Mouse (Mus musculus): ENCODE measurements around the gene Ppfia3. TPM values are rescaled to one million over a fixed set of nuclear protein-coding genes. Genes with fewer than 3 reads are reported as not detected.

Ppfia3 gene
- total RNA-seq, 2 experiments from 2014 or later: 1.9 to 3.0 TPM

DNA sequence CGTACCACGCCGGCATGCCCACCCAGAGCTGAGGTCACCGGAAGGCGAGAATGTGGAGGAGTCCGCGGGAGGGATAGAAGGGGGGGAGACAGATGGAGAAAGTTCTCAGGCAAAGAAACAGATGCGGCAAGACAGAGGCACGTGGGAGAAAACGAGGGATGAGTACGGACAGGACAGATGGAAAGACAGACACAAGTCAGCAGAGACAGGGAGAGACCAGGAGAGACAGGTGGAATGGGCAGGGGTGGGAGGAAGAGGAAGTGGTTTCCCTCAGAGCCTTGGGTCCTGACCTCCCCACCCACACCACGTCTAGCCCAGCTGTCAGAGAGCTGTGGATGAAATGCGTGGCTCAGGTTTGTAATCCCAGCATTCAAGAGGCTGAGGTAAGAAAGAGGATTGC is 19.9 kb downstream of the Ppfia3 start:
- DNase-seq: no peak

DNA sequence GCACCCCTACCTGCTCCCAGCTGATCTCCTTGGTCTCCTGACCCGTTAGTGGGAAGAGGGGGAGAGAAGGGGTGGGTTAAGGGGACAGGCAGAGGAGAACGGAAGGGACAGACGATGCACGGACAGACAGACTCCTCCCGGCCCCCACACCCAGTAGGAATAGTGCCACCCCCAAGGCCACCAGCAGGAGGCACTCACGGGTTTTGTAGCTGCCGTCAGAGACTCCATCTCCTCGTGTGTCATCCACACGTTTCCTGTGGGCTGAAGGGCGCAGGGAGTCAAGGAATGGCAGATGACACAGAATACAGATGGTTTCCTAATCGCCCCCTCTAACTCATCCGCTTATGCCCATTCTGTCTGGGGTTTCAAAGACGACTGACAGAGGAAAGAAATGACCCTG is 23.3 kb downstream of the Ppfia3 start:
- DNase-seq: no peak

- DNase-seq: no peak
Measured at GRCm38 (mm10) chr7:45342081-45342480, 24.7 kb downstream of the Ppfia3 start.

GRCm38 (mm10) chr7:45341303-45341702 is 25.5 kb downstream of the Ppfia3 start:
- DNase-seq: peak; percentile 86

- DNase-seq: peak; percentile 59
Measured at GRCm38 (mm10) chr7:45340669-45341068, 26.1 kb downstream of the Ppfia3 start.

- no peak for DNase-seq
Measured at GRCm38 (mm10) chr7:45340066-45340442, 26.8 kb downstream of the Ppfia3 start.

DNA sequence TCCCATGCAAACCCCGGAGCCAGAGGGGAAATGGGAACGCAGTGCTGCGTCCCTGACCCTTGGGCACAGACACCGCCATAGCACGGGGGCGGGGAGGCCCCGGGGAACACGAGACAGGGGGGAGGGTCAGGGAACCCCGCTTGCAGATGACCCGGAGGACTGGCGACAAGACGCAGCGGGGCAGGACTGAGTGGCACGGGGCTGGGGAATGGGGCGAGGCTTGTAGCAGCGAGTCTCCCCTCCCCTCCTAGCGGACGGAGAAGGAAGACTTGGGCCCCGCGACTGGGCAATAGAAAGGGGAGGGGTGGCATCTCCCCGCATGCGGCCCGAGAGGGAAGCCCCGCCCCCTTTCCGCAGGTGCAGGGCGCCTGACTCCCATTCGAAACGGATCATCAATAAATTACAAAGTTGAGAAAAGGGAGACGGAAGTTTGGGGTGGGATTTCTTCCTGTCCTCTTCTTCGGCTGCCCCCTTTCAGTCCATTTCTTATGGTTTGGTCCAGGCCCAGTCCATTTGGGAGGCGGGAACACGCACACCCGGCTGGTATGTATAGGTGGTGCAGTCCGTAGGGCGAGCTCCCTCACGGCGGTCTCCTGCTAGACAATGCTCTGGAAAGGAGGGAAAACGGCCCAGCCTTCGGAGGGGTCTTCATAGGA is 27.3 kb downstream of the Ppfia3 start:
- peak; percentile 76 for DNase-seq

- DNase-seq: no peak
Measured at GRCm38 (mm10) chr7:45338161-45338911, 28.5 kb downstream of the Ppfia3 start.

DNA sequence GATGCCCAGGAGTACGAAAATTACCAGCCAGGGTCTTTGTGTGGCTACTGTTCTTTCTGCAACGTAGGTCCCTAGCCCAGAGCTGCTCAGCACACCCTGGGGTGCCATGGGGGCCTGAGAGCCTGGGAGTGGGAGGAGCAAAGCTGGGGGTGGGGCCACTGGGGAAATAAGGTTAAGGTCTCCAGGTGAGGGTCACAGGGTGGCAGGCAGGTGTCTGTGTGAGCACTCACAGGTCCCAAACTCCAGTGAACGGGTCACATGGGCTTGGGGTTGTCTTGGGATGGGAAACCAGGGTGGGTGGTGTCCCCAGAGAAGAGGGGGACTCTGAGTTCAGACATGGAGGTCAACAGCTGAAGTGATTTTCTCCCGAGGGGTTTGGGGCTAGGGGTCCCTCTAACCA is 29.4 kb downstream of the Ppfia3 start:
- no peak for DNase-seq

DNA sequence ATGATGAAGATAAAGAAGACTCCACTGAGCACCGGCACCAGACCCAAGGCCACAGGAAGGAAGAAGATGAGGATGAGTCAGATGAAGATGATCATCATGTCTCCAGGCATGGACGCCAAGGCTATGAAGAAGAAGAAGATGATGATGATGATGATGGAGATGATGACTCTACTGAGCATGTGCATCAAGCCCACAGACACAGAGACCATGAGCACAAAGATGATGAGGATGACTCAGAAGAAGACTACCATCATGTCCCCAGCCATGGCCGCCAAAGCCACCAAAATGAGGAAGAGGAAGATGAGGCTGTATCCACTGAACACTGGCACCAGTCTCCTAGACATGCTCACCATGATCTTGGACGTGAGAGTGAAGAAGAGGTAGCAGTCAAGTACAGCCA is 30.5 kb downstream of the Ppfia3 start:
- no peak for DNase-seq

DNA sequence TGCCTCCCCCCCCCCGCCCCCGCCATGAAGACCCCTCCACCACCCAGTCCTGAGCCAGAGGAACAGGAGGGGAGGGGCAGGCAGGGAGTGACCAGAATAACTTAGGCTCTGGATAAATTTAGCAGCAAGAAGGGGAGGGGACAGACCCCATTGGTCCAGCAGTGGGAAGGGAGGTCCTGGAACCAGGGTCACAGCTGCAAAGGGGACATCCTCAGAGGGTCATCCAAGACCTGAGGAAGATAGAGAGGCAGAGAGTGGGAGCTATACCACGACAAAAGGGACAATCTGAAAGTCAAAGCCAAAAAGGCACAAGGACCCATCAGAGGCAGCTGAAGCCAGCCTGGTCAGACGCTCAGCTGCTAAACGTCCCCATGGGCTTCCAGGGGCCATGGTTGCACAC is 31.8 kb downstream of the Ppfia3 start, which contains the start of gene Hrc:
Gene Hrc, plus strand, starts transcription at position 235 of the 400 bp plus-strand sequence.
- DNase-seq: no peak

GRCm38 (mm10) chr7:45334605-45335004 is 32.2 kb downstream of the Ppfia3 start:
- no peak for DNase-seq

- peak; percentile 92 for DNase-seq
Measured at GRCm38 (mm10) chr7:45333431-45333982, 33.3 kb downstream of the Ppfia3 start, which contains the start of gene Trpm4. TSS of gene Trpm4 (minus strand) at chr7:45333780.

DNA sequence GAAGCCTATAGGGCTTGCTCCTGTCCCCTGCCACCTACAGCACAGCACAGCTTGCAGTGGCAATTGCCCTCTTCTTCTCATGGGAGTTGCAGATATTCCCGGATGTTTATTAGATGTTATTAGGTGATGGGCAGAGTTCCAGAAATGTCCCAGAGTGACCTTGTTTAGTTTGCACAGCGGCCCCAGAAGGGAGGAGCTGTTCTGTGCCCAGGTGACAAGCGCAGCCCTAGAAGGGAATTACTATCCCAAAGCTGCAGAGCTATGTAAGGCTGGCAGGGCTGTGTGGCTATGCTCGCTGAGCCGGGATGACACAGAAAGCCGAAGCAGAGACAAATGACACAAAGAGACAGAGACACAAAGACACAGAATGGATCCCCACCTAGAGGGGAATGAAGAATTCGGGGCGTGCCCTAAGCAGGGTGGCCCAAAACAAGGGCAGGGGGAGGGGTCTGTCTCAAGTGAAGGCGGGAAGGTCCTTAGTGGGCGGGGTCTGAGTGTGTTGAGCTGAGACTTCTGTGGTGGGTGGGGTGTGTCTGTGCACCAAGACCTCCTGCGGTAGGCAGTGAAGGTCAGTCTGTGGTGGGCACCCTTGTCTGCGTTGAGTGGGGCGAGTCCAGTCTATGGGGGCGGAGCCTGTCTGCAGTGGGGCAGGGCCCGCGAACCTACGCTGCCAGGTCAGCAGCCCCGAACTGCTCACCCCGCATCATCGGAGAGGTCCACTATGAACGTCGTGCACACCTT is 34.0 kb downstream of the Ppfia3 start:
- peak; percentile 59 for DNase-seq

- no peak for DNase-seq
Measured at GRCm38 (mm10) chr7:45331502-45331901, 35.3 kb downstream of the Ppfia3 start.

DNA sequence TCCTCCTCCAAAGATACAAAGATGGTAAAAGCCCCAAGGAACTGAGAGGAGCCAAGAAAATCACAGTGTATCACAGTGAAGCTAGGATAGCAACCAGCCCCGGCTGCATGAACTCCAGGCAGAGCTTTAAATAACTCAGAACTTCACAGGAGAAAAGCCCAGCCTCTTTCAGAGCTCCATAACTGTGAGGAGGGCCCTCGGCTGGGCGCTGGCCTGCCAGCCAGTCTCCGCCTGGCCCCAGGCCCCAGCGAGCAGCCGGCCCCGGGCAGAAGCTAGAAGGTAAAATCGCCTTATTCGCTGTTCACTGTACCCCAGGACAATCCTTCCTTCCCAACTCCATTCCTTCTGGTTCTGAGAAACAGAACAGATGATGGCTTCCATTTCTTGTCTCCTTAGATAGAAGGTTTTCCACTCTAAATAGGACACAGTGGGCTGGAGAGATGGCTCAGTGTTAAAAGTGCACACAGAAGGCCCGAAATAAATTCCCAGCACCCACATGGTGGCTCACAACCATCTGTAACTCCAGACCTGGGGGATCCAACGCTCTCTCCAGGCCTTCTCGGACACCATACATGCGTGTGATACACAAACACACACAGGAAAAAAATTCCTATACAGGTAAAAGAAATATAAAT is 37.9 kb downstream of the Ppfia3 start:
- DNase-seq: no peak

- no peak for DNase-seq
Measured at GRCm38 (mm10) chr7:45325800-45326199, 41.0 kb downstream of the Ppfia3 start.

DNA sequence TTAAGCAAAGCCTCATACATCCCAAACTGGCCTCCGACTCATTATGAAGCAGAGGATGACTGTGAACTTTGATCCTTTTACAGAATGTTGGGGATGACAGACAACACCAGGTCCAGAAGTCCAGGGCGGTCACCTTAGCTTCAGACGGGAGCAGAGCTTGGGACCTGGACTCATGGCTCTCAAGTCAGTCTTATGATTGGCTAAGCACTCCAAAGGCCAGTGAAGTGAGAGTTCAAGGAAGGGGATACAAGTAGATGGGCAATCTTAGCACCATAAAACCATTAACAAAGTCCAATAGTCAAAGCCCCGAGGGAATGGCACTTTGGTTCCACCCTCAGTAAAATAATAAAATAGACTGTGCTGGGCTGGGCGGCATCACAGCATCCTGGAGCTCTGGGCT is 43.8 kb downstream of the Ppfia3 start:
- no peak for DNase-seq

- DNase-seq: no peak
Measured at GRCm38 (mm10) chr7:45322245-45322644, 44.6 kb downstream of the Ppfia3 start.

DNA sequence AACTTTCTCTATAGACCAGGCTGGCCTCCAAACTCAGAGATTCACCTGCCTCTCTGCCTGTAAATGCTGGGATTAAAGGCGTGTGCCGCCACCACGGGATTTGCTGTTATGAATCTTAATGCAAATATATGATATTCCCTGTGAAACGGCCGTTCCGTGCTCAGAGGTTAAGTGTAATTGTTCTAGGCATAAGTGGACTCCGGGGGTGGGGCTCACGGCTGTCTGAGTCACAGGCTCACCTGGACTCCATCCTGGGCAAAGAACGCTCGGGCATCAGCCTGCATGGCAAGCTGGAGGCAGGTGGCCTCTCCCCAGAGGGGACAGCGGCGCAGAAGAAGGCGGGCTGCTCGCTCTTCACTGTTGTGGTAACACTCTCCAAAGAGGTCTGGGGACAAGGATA is 50.3 kb downstream of the Ppfia3 start:
- no peak for DNase-seq

GRCm38 (mm10) chr7:45315182-45315701 is 51.6 kb downstream of the Ppfia3 start:
- DNase-seq: no peak

GRCm38 (mm10) chr7:45313495-45313894 is 53.3 kb downstream of the Ppfia3 start:
- DNase-seq: no peak
